Mouse (Mus musculus): ENCODE data around the gene Acot7. TPM values are rescaled to one million over a fixed set of nuclear protein-coding genes. Genes with fewer than 3 reads are reported as not detected.

Acot7 gene
- total RNA-seq, 2 experiments from 2014 or later: 318 to 353 TPM

GRCm38 (mm10) chr4:152178344-152178864, 470 bp downstream of the Acot7 start:
- DNase-seq (ENCODE audit: extremely low spot score in 1 of 2, low spot score in 1 of 2): peak in 1 of 2 experiments; percentile 43

GRCm38 (mm10) chr4:152178916-152179705, 1.2 kb downstream of the Acot7 start:
- DNase-seq (ENCODE audit: extremely low spot score in 1 of 2, low spot score in 1 of 2): no peak

- DNase-seq (ENCODE audit: extremely low spot score in 1 of 2, low spot score in 1 of 2): no peak
Measured at GRCm38 (mm10) chr4:152179946-152180660, 2.2 kb downstream of the Acot7 start.

GRCm38 (mm10) chr4:152182205-152182604, 4.3 kb downstream of the Acot7 start:
- no peak for DNase-seq (ENCODE audit: extremely low spot score in 1 of 2, low spot score in 1 of 2)

- no peak for DNase-seq (ENCODE audit: extremely low spot score in 1 of 2, low spot score in 1 of 2)
Measured at GRCm38 (mm10) chr4:152184353-152185035, 6.6 kb downstream of the Acot7 start.

GRCm38 (mm10) chr4:152185137-152185509, 7.2 kb downstream of the Acot7 start:
- no peak for DNase-seq (ENCODE audit: extremely low spot score in 1 of 2, low spot score in 1 of 2)

GRCm38 (mm10) chr4:152185510-152186204, 7.7 kb downstream of the Acot7 start:
- no peak for DNase-seq (ENCODE audit: extremely low spot score in 1 of 2, low spot score in 1 of 2)

GRCm38 (mm10) chr4:152186205-152187082, 8.5 kb downstream of the Acot7 start:
- DNase-seq (ENCODE audit: extremely low spot score in 1 of 2, low spot score in 1 of 2): no peak

GRCm38 (mm10) chr4:152187142-152187541, 9.2 kb downstream of the Acot7 start:
- no peak for DNase-seq (ENCODE audit: extremely low spot score in 1 of 2, low spot score in 1 of 2)

GRCm38 (mm10) chr4:152188651-152189050, 10.7 kb downstream of the Acot7 start:
- no peak for DNase-seq (ENCODE audit: extremely low spot score in 1 of 2, low spot score in 1 of 2)

- DNase-seq (ENCODE audit: extremely low spot score in 1 of 2, low spot score in 1 of 2): no peak
Measured at GRCm38 (mm10) chr4:152189071-152189470, 11.1 kb downstream of the Acot7 start.

- DNase-seq (ENCODE audit: extremely low spot score in 1 of 2, low spot score in 1 of 2): no peak
Measured at GRCm38 (mm10) chr4:152189691-152190090, 11.8 kb downstream of the Acot7 start.

GRCm38 (mm10) chr4:152190096-152190653, 12.2 kb downstream of the Acot7 start:
- DNase-seq (ENCODE audit: extremely low spot score in 1 of 2, low spot score in 1 of 2): no peak

- no peak for DNase-seq (ENCODE audit: extremely low spot score in 1 of 2, low spot score in 1 of 2)
Measured at GRCm38 (mm10) chr4:152190701-152191100, 12.8 kb downstream of the Acot7 start.

- DNase-seq (ENCODE audit: extremely low spot score in 1 of 2, low spot score in 1 of 2): no peak
Measured at GRCm38 (mm10) chr4:152192569-152192968, 14.6 kb downstream of the Acot7 start.

- no peak for DNase-seq (ENCODE audit: extremely low spot score in 1 of 2, low spot score in 1 of 2)
Measured at GRCm38 (mm10) chr4:152194476-152195175, 16.7 kb downstream of the Acot7 start.

GRCm38 (mm10) chr4:152196276-152196675, 18.3 kb downstream of the Acot7 start:
- no peak for DNase-seq (ENCODE audit: extremely low spot score in 1 of 2, low spot score in 1 of 2)

GRCm38 (mm10) chr4:152197545-152197944, 19.6 kb downstream of the Acot7 start:
- no peak for DNase-seq (ENCODE audit: extremely low spot score in 1 of 2, low spot score in 1 of 2)
